Mouse (Mus musculus): ENCODE data around the gene Dennd1b. TPM values are rescaled to one million over a fixed set of nuclear protein-coding genes. Genes with fewer than 3 reads are reported as not detected.

The Dennd1b gene
- polyA plus RNA-seq, 1 experiment from 2014 or later, result 16.8 TPM

DNA sequence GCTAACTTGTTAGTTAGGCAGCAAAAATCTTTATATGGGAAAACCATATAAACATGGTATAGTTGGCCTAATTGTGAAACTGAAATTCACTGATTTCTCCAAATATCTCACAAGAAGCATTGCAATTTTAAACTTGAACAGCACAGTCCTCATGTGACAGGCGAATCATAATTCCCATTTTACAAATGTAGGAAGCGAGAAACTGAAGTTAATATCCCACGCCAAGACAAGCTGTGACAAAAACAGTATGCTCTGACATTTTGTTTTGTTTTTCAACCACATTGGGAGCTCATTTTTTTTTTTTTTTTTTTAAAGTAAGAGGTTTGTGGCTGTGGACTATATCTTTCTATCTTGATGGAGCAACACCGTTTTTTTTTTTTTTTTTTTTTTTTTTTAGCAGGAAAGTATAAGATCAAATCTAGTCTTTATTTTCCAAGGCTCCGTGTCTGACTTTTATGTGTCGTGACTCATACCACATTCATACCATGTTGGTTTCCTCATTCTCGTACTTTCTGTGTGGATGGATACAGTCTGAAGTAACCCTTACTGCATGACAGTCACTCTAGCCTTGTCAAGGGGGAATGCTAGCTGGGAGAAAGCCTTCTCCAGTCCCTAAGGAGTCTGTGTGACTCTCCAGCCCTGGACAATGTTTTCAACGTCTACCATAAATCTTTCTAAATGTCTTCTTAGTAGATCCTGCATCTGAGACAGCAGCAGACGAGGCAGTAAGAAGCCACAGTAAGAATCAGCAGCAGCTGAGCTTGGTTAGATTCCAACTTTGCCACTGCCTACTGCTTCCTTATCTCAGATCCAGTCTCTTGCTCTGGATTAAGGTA is 751 bp upstream of the Dennd1b start:
- Histone ChIP-seq H3K27me3 (ENCODE audit: control insufficient read depth, insufficient read depth, low read length) (no peaks in the 10 kb centered on the region), H3K36me3 (ENCODE audit: control insufficient read depth, insufficient read depth, low read length) (peaks cover 14% of the 10 kb centered on the region), H3K9me3 (ENCODE audit: control insufficient read depth, low read length) (no peaks in the 10 kb centered on the region), H3K4me1 (ENCODE audit: control insufficient read depth in 2 of 2, insufficient read depth in 2 of 2, low read length in 2 of 2) (peaks cover 0 to 15% of the 10 kb centered on the region in 2 experiments; a peak in 3 of 4 replicates), H3K9ac (ENCODE audit: low read length) (peak overlapping the region; percentile 94), H3K4me3 (ENCODE audit: control insufficient read depth in 1 of 2, insufficient read depth in 1 of 2, low read depth in 1 of 2, low read length in 2 of 2) (peak overlapping the region; percentile 87 to 96), H3K27ac (replicated peaks in 1 of 2; ENCODE audit: control insufficient read depth in 1 of 2, insufficient read depth in 1 of 2, low read depth in 2 of 2, low read length in 2 of 2) (peak overlapping the region; percentile 80 to 95), H3K4me2 (ENCODE audit: low read length) (peak overlapping the region; percentile 78)
- ATAC-seq (ENCODE audit: insufficient number of reproducible peaks, insufficient read depth, low FRiP score, low read depth), result no peak
- 51% methylated on average over 9 of the region's 9 CpGs for WGBS

DNA sequence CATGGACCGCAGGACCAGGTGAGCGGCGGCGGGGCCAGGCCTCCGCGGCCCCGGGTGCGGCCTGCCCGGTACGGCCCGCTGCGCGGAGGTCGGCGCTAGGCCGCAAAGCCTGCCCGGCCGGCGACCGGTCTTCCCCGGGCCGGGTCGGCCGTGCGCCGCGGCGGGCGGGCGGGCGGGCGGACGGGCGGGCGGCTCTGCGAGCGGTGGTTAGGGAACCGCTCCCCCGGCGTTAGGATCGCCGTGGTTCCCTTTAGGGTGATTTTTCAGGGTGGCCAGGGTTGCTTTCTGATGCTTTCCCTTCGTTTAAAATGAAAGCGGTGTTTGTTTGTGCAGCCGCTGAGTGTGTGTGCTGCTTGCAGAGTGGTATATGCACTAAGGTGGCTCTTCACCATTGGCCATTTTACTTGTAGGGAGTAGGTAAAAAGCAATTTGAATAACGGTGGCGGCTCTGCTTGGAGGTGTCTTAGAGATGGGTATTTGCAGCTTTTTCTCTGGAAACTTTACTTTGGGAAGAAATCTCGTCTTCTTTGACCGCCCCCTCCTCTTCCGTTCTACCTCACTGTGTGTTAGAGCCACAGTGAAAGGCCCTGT is 728 bp downstream of the Dennd1b start:
- H3K27me3 ChIP-seq (ENCODE audit: control insufficient read depth, insufficient read depth, low read length), result no peaks in the 10 kb centered on the region
- WGBS, result under 1% methylated on average over 33 of the region's 50 CpGs
- peak overlapping the region; percentile 86 to 95 for H3K27ac ChIP-seq (replicated peaks in 1 of 2; ENCODE audit: control insufficient read depth in 1 of 2, insufficient read depth in 1 of 2, low read depth in 2 of 2, low read length in 2 of 2)
- peak overlapping the region; percentile 94 for H3K9ac ChIP-seq (ENCODE audit: low read length)
- H3K4me1 ChIP-seq (ENCODE audit: control insufficient read depth in 2 of 2, insufficient read depth in 2 of 2, low read length in 2 of 2), result peaks cover 0 to 15% of the 10 kb centered on the region in 2 experiments; a peak in 3 of 4 replicates
- H3K9me3 ChIP-seq (ENCODE audit: control insufficient read depth, low read length), result no peaks in the 10 kb centered on the region
- peak overlapping the region; percentile 78 for H3K4me2 ChIP-seq (ENCODE audit: low read length)
- H3K36me3 ChIP-seq (ENCODE audit: control insufficient read depth, insufficient read depth, low read length), result peaks cover 14% of the 10 kb centered on the region
- ATAC-seq (ENCODE audit: insufficient number of reproducible peaks, insufficient read depth, low FRiP score, low read depth), result peak; percentile 52
- H3K4me3 ChIP-seq (ENCODE audit: control insufficient read depth in 1 of 2, insufficient read depth in 1 of 2, low read depth in 1 of 2, low read length in 2 of 2), result peak overlapping the region; percentile 87 to 96

DNA sequence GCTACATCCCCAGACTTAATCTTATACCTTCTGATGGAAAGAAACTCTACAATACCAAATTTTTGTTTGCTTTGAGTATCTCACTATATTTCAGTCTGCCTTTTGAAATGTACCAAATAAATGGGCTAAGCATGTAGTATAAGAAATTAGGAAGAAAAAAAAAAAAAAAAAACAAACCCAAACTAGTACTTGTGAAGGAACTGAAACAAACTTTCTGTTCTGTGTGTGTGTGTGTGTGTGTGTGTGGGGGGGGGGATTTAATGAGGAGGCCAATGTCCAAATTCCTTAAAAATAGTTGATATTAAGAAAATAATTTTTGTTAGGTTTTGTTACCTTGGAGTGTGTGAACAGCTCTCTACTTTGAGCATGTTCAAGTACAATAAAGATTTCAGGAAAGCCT is 1.8 kb downstream of the Dennd1b start:
- peak overlapping the region; percentile 35; the same call in 1 of the 2 replicates for H3K4me2 ChIP-seq (ENCODE audit: low read length)

GRCm38 (mm10) chr1:138965511-138965910 is 2.3 kb downstream of the Dennd1b start:
- Histone ChIP-seq H3K27me3 (ENCODE audit: control insufficient read depth, insufficient read depth, low read length) (no peaks in the 10 kb centered on the region), H3K9me3 (ENCODE audit: control insufficient read depth, low read length) (no peaks in the 10 kb centered on the region), H3K36me3 (ENCODE audit: control insufficient read depth, insufficient read depth, low read length) (peaks cover 14% of the 10 kb centered on the region), H3K27ac (replicated peaks in 1 of 2; ENCODE audit: control insufficient read depth in 1 of 2, insufficient read depth in 1 of 2, low read depth in 2 of 2, low read length in 2 of 2) (no peak overlapping the region), H3K4me2 (ENCODE audit: low read length) (no peak overlapping the region), H3K9ac (ENCODE audit: low read length) (no peak overlapping the region), H3K4me1 (ENCODE audit: control insufficient read depth in 2 of 2, insufficient read depth in 2 of 2, low read length in 2 of 2) (peaks cover 2 to 15% of the 10 kb centered on the region in 2 experiments), H3K4me3 (ENCODE audit: control insufficient read depth in 1 of 2, insufficient read depth in 1 of 2, low read depth in 1 of 2, low read length in 2 of 2) (no peak overlapping the region)
- WGBS, result 46% methylated on average over 2 of the region's 2 CpGs
- ATAC-seq (ENCODE audit: insufficient number of reproducible peaks, insufficient read depth, low FRiP score, low read depth), result no peak

More for the DNA sequence above, 1.8 kb downstream of the Dennd1b start:
- ATAC-seq (ENCODE audit: insufficient number of reproducible peaks, insufficient read depth, low FRiP score, low read depth), result no peak
- Histone ChIP-seq H3K4me3 (ENCODE audit: control insufficient read depth in 1 of 2, insufficient read depth in 1 of 2, low read depth in 1 of 2, low read length in 2 of 2) (no peak overlapping the region), H3K9ac (ENCODE audit: low read length) (no peak overlapping the region), H3K9me3 (ENCODE audit: control insufficient read depth, low read length) (no peaks in the 10 kb centered on the region), H3K36me3 (ENCODE audit: control insufficient read depth, insufficient read depth, low read length) (peaks cover 14% of the 10 kb centered on the region), H3K4me1 (ENCODE audit: control insufficient read depth in 2 of 2, insufficient read depth in 2 of 2, low read length in 2 of 2) (peaks cover under 1 to 15% of the 10 kb centered on the region in 2 experiments), H3K27ac (replicated peaks in 1 of 2; ENCODE audit: control insufficient read depth in 1 of 2, insufficient read depth in 1 of 2, low read depth in 2 of 2, low read length in 2 of 2) (no peak overlapping the region), H3K27me3 (ENCODE audit: control insufficient read depth, insufficient read depth, low read length) (no peaks in the 10 kb centered on the region)

- no peak overlapping the region for H3K9ac ChIP-seq (ENCODE audit: low read length)
- ATAC-seq (ENCODE audit: insufficient number of reproducible peaks, insufficient read depth, low FRiP score, low read depth), result no peak
- no peak overlapping the region for H3K4me2 ChIP-seq (ENCODE audit: low read length)
- 90% methylated on average over 7 of the region's 7 CpGs for WGBS
- H3K4me1 ChIP-seq (ENCODE audit: control insufficient read depth in 2 of 2, insufficient read depth in 2 of 2, low read length in 2 of 2), result peaks cover 2 to 17% of the 10 kb centered on the region in 2 experiments
- no peaks in the 10 kb centered on the region for H3K27me3 ChIP-seq (ENCODE audit: control insufficient read depth, insufficient read depth, low read length)
- no peak overlapping the region for H3K4me3 ChIP-seq (ENCODE audit: control insufficient read depth in 1 of 2, insufficient read depth in 1 of 2, low read depth in 1 of 2, low read length in 2 of 2)
- H3K27ac ChIP-seq (replicated peaks in 1 of 2; ENCODE audit: control insufficient read depth in 1 of 2, insufficient read depth in 1 of 2, low read depth in 2 of 2, low read length in 2 of 2), result no peak overlapping the region
- H3K36me3 ChIP-seq (ENCODE audit: control insufficient read depth, insufficient read depth, low read length), result peaks cover 14% of the 10 kb centered on the region
- H3K9me3 ChIP-seq (ENCODE audit: control insufficient read depth, low read length), result no peaks in the 10 kb centered on the region
Measured at GRCm38 (mm10) chr1:138967450-138967849, 4.2 kb downstream of the Dennd1b start.

- no peak overlapping the region for H3K9ac ChIP-seq (ENCODE audit: low read length)
- H3K27ac ChIP-seq (replicated peaks in 1 of 2; ENCODE audit: control insufficient read depth in 1 of 2, insufficient read depth in 1 of 2, low read depth in 2 of 2, low read length in 2 of 2), result peak overlapping the region; percentile 21 to 27; a peak in 2 of 4 replicates
- H3K27me3 ChIP-seq (ENCODE audit: control insufficient read depth, insufficient read depth, low read length), result no peaks in the 10 kb centered on the region
- H3K36me3 ChIP-seq (ENCODE audit: control insufficient read depth, insufficient read depth, low read length), result peaks cover 14% of the 10 kb centered on the region
- no peak overlapping the region for H3K4me2 ChIP-seq (ENCODE audit: low read length)
- ATAC-seq (ENCODE audit: insufficient number of reproducible peaks, insufficient read depth, low FRiP score, low read depth), result no peak
- peaks cover 6 to 19% of the 10 kb centered on the region in 2 experiments for H3K4me1 ChIP-seq (ENCODE audit: control insufficient read depth in 2 of 2, insufficient read depth in 2 of 2, low read length in 2 of 2)
- H3K9me3 ChIP-seq (ENCODE audit: control insufficient read depth, low read length), result no peaks in the 10 kb centered on the region
- WGBS, result 64% methylated on average over 4 of the region's 4 CpGs
- H3K4me3 ChIP-seq (ENCODE audit: control insufficient read depth in 1 of 2, insufficient read depth in 1 of 2, low read depth in 1 of 2, low read length in 2 of 2), result no peak overlapping the region
Measured at GRCm38 (mm10) chr1:138970053-138970452, 6.8 kb downstream of the Dennd1b start.

- H3K4me2 ChIP-seq (ENCODE audit: low read length), result no peak overlapping the region
- 51% methylated on average over 6 of the region's 6 CpGs for WGBS
- no peaks in the 10 kb centered on the region for H3K36me3 ChIP-seq (ENCODE audit: control insufficient read depth, insufficient read depth, low read length)
- H3K27me3 ChIP-seq (ENCODE audit: control insufficient read depth, insufficient read depth, low read length), result no peaks in the 10 kb centered on the region
- no peak overlapping the region for H3K27ac ChIP-seq (replicated peaks in 1 of 2; ENCODE audit: control insufficient read depth in 1 of 2, insufficient read depth in 1 of 2, low read depth in 2 of 2, low read length in 2 of 2)
- peaks cover 9 to 14% of the 10 kb centered on the region in 2 experiments for H3K4me1 ChIP-seq (ENCODE audit: control insufficient read depth in 2 of 2, insufficient read depth in 2 of 2, low read length in 2 of 2)
- ATAC-seq (ENCODE audit: insufficient number of reproducible peaks, insufficient read depth, low FRiP score, low read depth), result no peak
- no peak overlapping the region; the same call in 1 of the 2 replicates for H3K9ac ChIP-seq (ENCODE audit: low read length)
- no peak overlapping the region for H3K4me3 ChIP-seq (ENCODE audit: control insufficient read depth in 1 of 2, insufficient read depth in 1 of 2, low read depth in 1 of 2, low read length in 2 of 2)
- no peaks in the 10 kb centered on the region for H3K9me3 ChIP-seq (ENCODE audit: control insufficient read depth, low read length)
Measured at GRCm38 (mm10) chr1:138973541-138974224, 10.4 kb downstream of the Dennd1b start.

Data from heart, embryonic 14.5 days (tissue).